Mouse (Mus musculus): ENCODE measurements around the gene Atp5l. TPM values are rescaled to one million over a fixed set of nuclear protein-coding genes. Genes with fewer than 3 reads are reported as not detected.

Atp5l gene
- total RNA-seq, 2 experiments from 2014 or later, result 593 to 763 TPM

- no peak for DNase-seq (ENCODE audit: low spot score in 2 of 2)
These were observed 53.9 kb downstream of the Atp5l start for GRCm38 (mm10) chr9:44866501-44867240.

Other genes with a start within 250 kb of the Atp5l start
- gene Treh, start 247.5 kb downstream of the Atp5l start, total RNA-seq (2021), result not detected
- 10 to 100 TPM; 24.1 to 60.8 TPM for gene Phldb1, start 185.5 kb downstream of the Atp5l start, total RNA-seq (2021)
- 100 to 1,000 TPM; 139 to 168 TPM for gene Arcn1, start 152.9 kb downstream of the Atp5l start, total RNA-seq (2021)
- 10 to 100 TPM; 54.0 to 57.6 TPM for gene Ift46, start 152.8 kb downstream of the Atp5l start, total RNA-seq (2021)
- gene Tmem25, start 121.4 kb downstream of the Atp5l start, total RNA-seq (2021), result 1 to 10 TPM; 4.2 to 8.3 TPM
- gene Ttc36, start 117.7 kb downstream of the Atp5l start, total RNA-seq (2021), result 1 to 10 TPM; 2.7 to 4.1 TPM
- gene Kmt2a, start 39.4 kb downstream of the Atp5l start, total RNA-seq (2021), result 10 to 100 TPM; 27.2 to 32.1 TPM
- 100 to 1,000 TPM in 1 of 2 experiments, 10 to 100 TPM in 1; 85.6 to 103 TPM for gene Ube4a, start 44.9 kb upstream of the Atp5l start, total RNA-seq (2021)
- gene Cd3g, start 59.7 kb upstream of the Atp5l start, total RNA-seq (2021), result 1 to 10 TPM in 1 of 2 experiments, under 1 TPM in 1; 0.33 to 1.6 TPM
- gene Cd3d, start 61.0 kb upstream of the Atp5l start, total RNA-seq (2021), result under 1 TPM in 1 of 2 experiments, not detected in 1; 0.93 TPM
- 1 to 10 TPM in 1 of 2 experiments, under 1 TPM in 1; 0.27 to 2.0 TPM for gene Cd3e, start 88.9 kb upstream of the Atp5l start, total RNA-seq (2021)
- gene Mpzl2, start 119.1 kb upstream of the Atp5l start, total RNA-seq (2021), result 10 to 100 TPM; 10.5 to 12.9 TPM
- 1 to 10 TPM; 7.3 to 9.1 TPM for gene Mpzl3, start 134.4 kb upstream of the Atp5l start, total RNA-seq (2021)
- 1 to 10 TPM; 3.3 to 6.8 TPM for gene Jaml, start 158.4 kb upstream of the Atp5l start, total RNA-seq (2021)
- gene Scn2b, start 197.0 kb upstream of the Atp5l start, total RNA-seq (2021), result 10 to 100 TPM; 11.1 to 11.2 TPM
- gene Scn4b, start 217.7 kb upstream of the Atp5l start, total RNA-seq (2021), result 1 to 10 TPM in 1 of 2 experiments, under 1 TPM in 1; 0.90 to 1.1 TPM

Data from adrenal gland, adult 18-20 months (tissue).